Mouse (Mus musculus): ENCODE data around the gene Creb3l2.

Creb3l2 gene

GRCm38 (mm10) chr6:37325906-37326602, 115.9 kb downstream of the Creb3l2 start:
- DNase-seq (ENCODE audit: low spot score in 2 of 2): no peak

- peak; percentile 38 to 44 for DNase-seq (ENCODE audit: low spot score in 2 of 2)
These were observed 116.9 kb downstream of the Creb3l2 start for GRCm38 (mm10) chr6:37325076-37325475.

- DNase-seq (ENCODE audit: low spot score in 2 of 2): no peak
These were observed 119.3 kb downstream of the Creb3l2 start for GRCm38 (mm10) chr6:37322641-37323040.

- no peak for DNase-seq (ENCODE audit: low spot score in 2 of 2)
These were observed 119.9 kb downstream of the Creb3l2 start for GRCm38 (mm10) chr6:37322088-37322487.

GRCm38 (mm10) chr6:37317904-37318303, 124.0 kb downstream of the Creb3l2 start:
- DNase-seq (ENCODE audit: low spot score in 2 of 2): no peak

GRCm38 (mm10) chr6:37315440-37315839, 126.5 kb downstream of the Creb3l2 start:
- no peak for DNase-seq (ENCODE audit: low spot score in 2 of 2)

GRCm38 (mm10) chr6:37310601-37311000, 131.3 kb downstream of the Creb3l2 start:
- DNase-seq (ENCODE audit: low spot score in 2 of 2): no peak

GRCm38 (mm10) chr6:37306616-37307015, 135.3 kb downstream of the Creb3l2 start:
- DNase-seq (ENCODE audit: low spot score in 2 of 2): no peak

GRCm38 (mm10) chr6:37300492-37300891, 141.5 kb downstream of the Creb3l2 start:
- no peak for DNase-seq (ENCODE audit: low spot score in 2 of 2)

GRCm38 (mm10) chr6:37299562-37300390, 142.2 kb downstream of the Creb3l2 start, which contains the start of gene Dgki:
Dgki (minus strand) TSS chr6:37300184.
- DNase-seq (ENCODE audit: low spot score in 2 of 2): no peak

GRCm38 (mm10) chr6:37298982-37299381, 143.0 kb downstream of the Creb3l2 start:
- DNase-seq (ENCODE audit: low spot score in 2 of 2): no peak

- no peak for DNase-seq (ENCODE audit: low spot score in 2 of 2)
These were observed 144.0 kb downstream of the Creb3l2 start for GRCm38 (mm10) chr6:37297744-37298482.

- no peak for DNase-seq (ENCODE audit: low spot score in 2 of 2)
These were observed 149.9 kb downstream of the Creb3l2 start for GRCm38 (mm10) chr6:37292068-37292467.

GRCm38 (mm10) chr6:37291171-37291570, 150.8 kb downstream of the Creb3l2 start:
- no peak for DNase-seq (ENCODE audit: low spot score in 2 of 2)

GRCm38 (mm10) chr6:37290691-37291090, 151.3 kb downstream of the Creb3l2 start:
- no peak for DNase-seq (ENCODE audit: low spot score in 2 of 2)

GRCm38 (mm10) chr6:37286134-37286533, 155.8 kb downstream of the Creb3l2 start:
- no peak for DNase-seq (ENCODE audit: low spot score in 2 of 2)

- DNase-seq (ENCODE audit: low spot score in 2 of 2): no peak
These were observed 157.1 kb downstream of the Creb3l2 start for GRCm38 (mm10) chr6:37284879-37285278.

- no peak for DNase-seq (ENCODE audit: low spot score in 2 of 2)
These were observed 158.6 kb downstream of the Creb3l2 start for GRCm38 (mm10) chr6:37283336-37283735.

GRCm38 (mm10) chr6:37282659-37283058, 159.3 kb downstream of the Creb3l2 start:
- DNase-seq (ENCODE audit: low spot score in 2 of 2): no peak
